In the genomic region with DNA sequence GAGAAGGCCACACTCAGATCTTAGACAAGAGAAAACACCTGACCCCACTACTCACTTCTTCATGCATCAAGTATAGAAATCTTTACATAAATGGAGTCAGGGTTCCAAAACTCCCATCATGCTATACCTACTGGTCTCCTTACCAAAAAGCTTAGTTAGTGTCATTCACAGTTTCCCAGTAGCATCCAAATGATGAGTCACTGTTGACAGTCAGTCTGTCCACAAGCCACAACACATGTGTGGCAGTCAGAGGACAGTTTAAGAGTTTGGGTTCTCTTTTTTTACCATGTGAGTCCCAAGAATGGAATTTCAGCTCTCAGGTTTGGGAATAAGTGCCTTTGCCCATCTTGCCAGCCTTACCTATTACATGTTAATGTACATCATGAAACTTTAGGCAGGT, we compare ENCODE assay signal across 30 mouse cellular contexts. TPM values are rescaled to one million over a fixed set of nuclear protein-coding genes. Genes with fewer than 3 reads are reported as not detected.
"Had no signal": no experiment of that assay in that cellular context is flagged by ENCODE, and none has a peak within 500 bp of the region (broad histone marks: within the 10 kb centered on the region; RNA-seq: fewer than 3 reads in every experiment).

No protein-coding gene starts in this region.

- ATAC-seq: hindbrain, embryonic 16.5 days; inflammation-experienced regulatory T-cells, adult 6 months; intestine, embryonic 15.5 days; intestine, postnatal 0 days had no signal

- H3K36me3 ChIP-seq: hindbrain, embryonic 12.5 days had no signal

- DNase-seq: gastrocnemius, postnatal 14 days; gastrocnemius, postnatal 36 days; heart, adult 11 months; heart, postnatal 10 days; heart, postnatal 4 days; kidney, adult 18-20 months; kidney, adult 8-10 months; kidney, postnatal 14 days; kidney, postnatal 4 days; layer of hippocampus, adult 9-11 months; layer of hippocampus, postnatal 36 days; left cerebral cortex, postnatal 4 days; lung, adult 18-20 months had no signal

- H3K27ac ChIP-seq: heart, embryonic 10.5 days; hindbrain, embryonic 10.5 days; hindbrain, embryonic 12.5 days; hindbrain, embryonic 14.5 days; intestine, embryonic 15.5 days; layer of hippocampus, adult 2 months; limb, embryonic 13.5 days; limb, embryonic 15.5 days; liver, embryonic 14.5 days had no signal

- H3K4me3 ChIP-seq: heart, embryonic 10.5 days; heart, embryonic 12.5 days; hindbrain, embryonic 10.5 days; hindbrain, embryonic 12.5 days; intestine, embryonic 15.5 days; layer of hippocampus, adult 2 months; limb, embryonic 13.5 days; limb, embryonic 15.5 days had no signal

- H3K27me3 ChIP-seq: heart, embryonic 12.5 days; hindbrain, embryonic 12.5 days; intestine, embryonic 15.5 days; limb, embryonic 13.5 days; limb, embryonic 15.5 days had no signal

- H3K9me3 ChIP-seq: heart, embryonic 10.5 days; heart, embryonic 12.5 days; hindbrain, embryonic 10.5 days; hindbrain, embryonic 12.5 days; intestine, embryonic 15.5 days; limb, embryonic 13.5 days; limb, embryonic 15.5 days had no signal

- H3K4me2 ChIP-seq: heart, embryonic 12.5 days; hindbrain, embryonic 12.5 days; hindbrain, embryonic 14.5 days; intestine, embryonic 15.5 days; limb, embryonic 13.5 days; limb, embryonic 15.5 days had no signal

- H3K9ac ChIP-seq: heart, embryonic 12.5 days; hindbrain, embryonic 12.5 days; hindbrain, embryonic 14.5 days; intestine, embryonic 15.5 days; limb, embryonic 13.5 days; limb, embryonic 15.5 days; liver, embryonic 14.5 days had no signal

- H3K4me1 ChIP-seq: heart, embryonic 10.5 days; heart, embryonic 12.5 days; hindbrain, embryonic 10.5 days; intestine, embryonic 15.5 days; limb, embryonic 13.5 days; limb, embryonic 15.5 days had no signal

RNA-seq across cellular contexts. Expression of a gene that starts 47.9 kb away (rescaled TPM):
- total RNA-seq: heart, adult 8-10 months; heart, postnatal 4 days had no signal
- polyA plus RNA-seq: heart, embryonic 10.5 days; heart, embryonic 14.5 days; heart, embryonic 16.5 days; hindbrain, embryonic 10.5 days; hindbrain, embryonic 12.5 days; intestine, embryonic 15.5 days; limb, embryonic 11.5 days; limb, embryonic 13.5 days had no signal
